8 mouse cellular contexts compared by ENCODE assay signal in the genomic region with DNA sequence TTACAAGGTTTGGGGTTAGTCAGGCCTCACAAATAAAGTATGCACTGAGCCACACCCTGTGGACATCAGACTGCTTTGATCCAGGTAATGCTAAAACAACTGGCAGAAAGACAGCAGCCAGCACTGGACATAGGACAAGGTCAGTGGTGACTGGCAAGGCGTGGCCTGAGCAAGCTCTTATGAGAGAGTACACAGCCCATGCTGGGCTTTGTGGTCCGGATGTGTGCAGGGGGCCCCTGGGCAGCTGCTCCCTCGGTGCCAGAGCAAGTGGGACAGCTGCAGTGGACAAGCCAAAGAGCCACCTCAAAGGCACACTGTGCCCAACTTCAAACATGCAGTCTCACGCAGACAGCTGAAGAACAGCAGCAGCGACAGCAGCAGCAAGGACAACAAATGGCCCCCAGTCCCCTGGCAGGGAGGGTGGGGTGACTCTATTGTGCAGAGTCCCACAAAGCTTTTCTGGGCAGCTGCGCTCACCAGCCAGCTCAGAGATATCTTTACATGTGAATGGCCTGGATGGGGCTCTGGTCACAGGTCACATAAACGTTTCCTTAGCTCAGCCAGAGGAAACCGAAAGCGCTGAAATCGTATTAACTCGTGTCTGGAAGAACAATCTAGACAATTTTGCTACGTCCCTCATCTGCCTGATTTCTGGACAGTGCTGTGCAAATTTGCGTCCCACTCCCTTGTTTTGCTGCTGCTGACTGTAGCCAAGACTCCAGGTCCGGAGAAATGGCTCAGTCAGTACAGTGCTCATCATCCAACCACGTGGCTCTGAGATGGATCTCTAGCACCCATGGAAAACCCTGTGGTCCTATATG.
DNase-seq lines count a peak whose midpoint lies in the region; ATAC-seq lines count a peak whose summit lies in the region.

No protein-coding gene starts in this region.

- H3K9ac ChIP-seq in heart, embryonic 16.5 days (ENCODE audit: low read length) = peak overlapping the region; percentile 26
- no peak overlapping the region for H3K9ac ChIP-seq in limb, embryonic 11.5 days (ENCODE audit: low read length)

- ATAC-seq in heart, embryonic 16.5 days (replicated peaks; ENCODE audit: extremely low read depth, insufficient read depth, low FRiP score) = peak; percentile 63; the same call in 1 of the 2 replicates
- peak; percentile 52; the same call in 1 of the 2 replicates for ATAC-seq in limb, embryonic 11.5 days (ENCODE audit: insufficient number of reproducible peaks, low FRiP score, low TSS enrichment, low read depth)
- peak; percentile 48 for ATAC-seq in megakaryocyte-erythroid progenitor cell, adult 5-6 weeks (replicated peaks; ENCODE audit: low FRiP score, low TSS enrichment, poor library complexity, severe bottlenecking)

- no peaks in the 10 kb centered on the region for H3K9me3 ChIP-seq in heart, embryonic 16.5 days (replicated peaks; ENCODE audit: control insufficient read depth, low read length)
- no peaks in the 10 kb centered on the region for H3K9me3 ChIP-seq in limb, embryonic 11.5 days (ENCODE audit: control insufficient read depth, low read length)

- peaks cover 7% of the 10 kb centered on the region for H3K4me1 ChIP-seq in heart, embryonic 16.5 days (ENCODE audit: control insufficient read depth, insufficient read depth, low read length)
- 0 out of 2 replicates have a peak, but pooled peaks cover 4% of the 10 kb centered on the region for H3K4me1 ChIP-seq in limb, embryonic 11.5 days (ENCODE audit: control insufficient read depth, insufficient read depth, low read length)

- H3K36me3 ChIP-seq in heart, embryonic 16.5 days (ENCODE audit: control insufficient read depth, insufficient read depth) = no peaks in the 10 kb centered on the region
- no peaks in the 10 kb centered on the region for H3K36me3 ChIP-seq in limb, embryonic 11.5 days (ENCODE audit: control insufficient read depth, insufficient read depth, low read length)

- peak overlapping the region; percentile 55 for H3K4me2 ChIP-seq in heart, embryonic 16.5 days (ENCODE audit: low read depth, low read length)
- H3K4me2 ChIP-seq in limb, embryonic 11.5 days (ENCODE audit: low read depth, severe bottlenecking) = no peak overlapping the region

- H3K27me3 ChIP-seq in heart, embryonic 16.5 days (ENCODE audit: control insufficient read depth, insufficient read depth, low read length) = no peaks in the 10 kb centered on the region
- H3K27me3 ChIP-seq in limb, embryonic 11.5 days (ENCODE audit: control insufficient read depth, insufficient read depth, low read length) = no peaks in the 10 kb centered on the region

- H3K27ac ChIP-seq in heart, embryonic 16.5 days (ENCODE audit: low read length) = peak overlapping the region; percentile 54
- H3K27ac ChIP-seq in limb, embryonic 11.5 days (replicated peaks; ENCODE audit: low read depth, low read length) = no peak overlapping the region

- peak; percentile 46 for DNase-seq in Muller cell, postnatal 12 days (ENCODE audit: inconsistent ontology term)
- peak; percentile 69 for DNase-seq in embryo, embryonic 11 days
- DNase-seq in limb, embryonic 11.5 days (ENCODE audit: low spot score) = no peak
- peak; percentile 19 for DNase-seq in yolk sac, embryonic 10.5 days (ENCODE audit: low spot score)
- no peak for DNase-seq in layer of hippocampus, adult 9-10 months (ENCODE audit: low spot score)
- no peak for DNase-seq in cerebellum, adult 8-10 months

- H3K4me3 ChIP-seq in heart, embryonic 16.5 days (ENCODE audit: low read length) = peak overlapping the region; percentile 26
- no peak overlapping the region for H3K4me3 ChIP-seq in limb, embryonic 11.5 days (ENCODE audit: low read depth, low read length)

- WGBS in heart, embryonic 16.5 days = 36% methylated on average over 15 of the region's 15 CpGs
- WGBS in limb, embryonic 11.5 days = 59% methylated on average over 15 of the region's 15 CpGs

Comparison
In these comparisons a context has a peak if more than half of its experiments do, and no peak if none do; other contexts are left out.
1. DNase-seq: peak in Muller cell, postnatal 12 days (single experiment), embryo, embryonic 11 days (single experiment) and yolk sac, embryonic 10.5 days (single experiment); none in limb, embryonic 11.5 days (single experiment), layer of hippocampus, adult 9-10 months (single experiment) and cerebellum, adult 8-10 months (single experiment).
2. Peak in every context shown above with its lines, with median percentiles within 50 percentile points of each other: ATAC-seq.